Comparison of ENCODE assay signal across 9 mouse cellular contexts in genomic region chr12:108230821-108231794, GRCm38 (mm10). TPM values are rescaled to one million over a fixed set of nuclear protein-coding genes. Genes with fewer than 3 reads are reported as not detected.
DNase-seq lines count a peak whose midpoint lies in the region; ATAC-seq and TF ChIP-seq lines count a peak whose summit lies in the region.
"Had no signal": no experiment of that assay in that cellular context is flagged by ENCODE, and none has a peak within 500 bp of the region (broad histone marks: within the 10 kb centered on the region; RNA-seq: fewer than 3 reads in every experiment).

No protein-coding gene starts in this region.

- no peaks in the 10 kb centered on the region for H3K9me3 ChIP-seq in forebrain, embryonic 15.5 days
- no peaks in the 10 kb centered on the region for H3K9me3 ChIP-seq in kidney, embryonic 16.5 days (ENCODE audit: low read length)
- H3K9me3 ChIP-seq in midbrain, postnatal 0 days (ENCODE audit: low read length): no peaks in the 10 kb centered on the region

- peaks cover 33% of the 10 kb centered on the region for H3K4me1 ChIP-seq in forebrain, embryonic 15.5 days
- peaks cover 29% of the 10 kb centered on the region for H3K4me1 ChIP-seq in kidney, embryonic 16.5 days (ENCODE audit: insufficient read depth, low read length)
- 0 out of 2 replicates have a peak, but pooled peaks cover 5% of the 10 kb centered on the region for H3K4me1 ChIP-seq in midbrain, postnatal 0 days (ENCODE audit: insufficient read depth, low read length)

- WGBS in forebrain, embryonic 15.5 days: 48% methylated on average over 16 of the region's 18 CpGs
- 58% methylated on average over 17 of the region's 18 CpGs for WGBS in kidney, embryonic 16.5 days
- 57% methylated on average over 16 of the region's 18 CpGs for WGBS in midbrain, postnatal 0 days

- H3K27ac ChIP-seq in gastrocnemius, adult 2 months: peak overlapping the region; percentile 35; the same call in 1 of the 2 replicates
- H3K27ac ChIP-seq in forebrain, embryonic 15.5 days (replicated peaks): peak overlapping the region; percentile 51; the same call in 1 of the 2 replicates
- H3K27ac ChIP-seq in kidney, embryonic 16.5 days (ENCODE audit: low read length): no peak overlapping the region
- no peak overlapping the region; the same call in 1 of the 2 replicates for H3K27ac ChIP-seq in midbrain, postnatal 0 days (ENCODE audit: low read depth, low read length)

- peak; percentile 38; the same call in 1 of the 2 replicates for ATAC-seq in forebrain, embryonic 15.5 days (replicated peaks)
- peak; percentile 29; the same call in 1 of the 2 replicates for ATAC-seq in kidney, embryonic 16.5 days (ENCODE audit: low FRiP score, low TSS enrichment)
- no peak for ATAC-seq in midbrain, postnatal 0 days (ENCODE audit: low FRiP score)

- no peaks in the 10 kb centered on the region for H3K36me3 ChIP-seq in forebrain, embryonic 15.5 days
- no peaks in the 10 kb centered on the region for H3K36me3 ChIP-seq in kidney, embryonic 16.5 days (ENCODE audit: insufficient read depth, low read length)
- no peaks in the 10 kb centered on the region for H3K36me3 ChIP-seq in midbrain, postnatal 0 days (ENCODE audit: insufficient read depth, low read length)

- 0 out of 2 replicates have a peak overlapping the region, but pooled peaks have one; percentile 3 for H3K4me2 ChIP-seq in forebrain, embryonic 15.5 days (replicated peaks)
- H3K4me2 ChIP-seq in kidney, embryonic 16.5 days (replicated peaks; ENCODE audit: low read depth, low read length): no peak overlapping the region
- H3K4me2 ChIP-seq in midbrain, postnatal 0 days (ENCODE audit: low read depth, low read length, poor library complexity, severe bottlenecking): no peak overlapping the region

- H3K4me3 ChIP-seq in gastrocnemius, adult 2 months: no peak overlapping the region
- no peak overlapping the region for H3K4me3 ChIP-seq in forebrain, embryonic 15.5 days
- H3K4me3 ChIP-seq in kidney, embryonic 16.5 days (ENCODE audit: low read length): no peak overlapping the region
- H3K4me3 ChIP-seq in midbrain, postnatal 0 days (ENCODE audit: low read depth, low read length): no peak overlapping the region
- H3K4me3 ChIP-seq: erythroblast, embryonic 14.5 days had no signal

- no peaks in the 10 kb centered on the region for H3K27me3 ChIP-seq in forebrain, embryonic 15.5 days
- H3K27me3 ChIP-seq in kidney, embryonic 16.5 days (ENCODE audit: insufficient read depth, low read length): no peaks in the 10 kb centered on the region
- H3K27me3 ChIP-seq in midbrain, postnatal 0 days (ENCODE audit: insufficient read depth, low read length): no peaks in the 10 kb centered on the region

- peak; percentile 81 for DNase-seq in gastrocnemius, adult 2 months
- DNase-seq in gastrocnemius, postnatal 4 days (ENCODE audit: low spot score in 2 of 2): no peak
- DNase-seq in T-cell, adult 2 months (ENCODE audit: low spot score): peak; percentile 10
- DNase-seq in midbrain, postnatal 0 days (ENCODE audit: low spot score): no peak
- DNase-seq in B cell, adult 2 months: no peak
- no peak for DNase-seq in layer of hippocampus, postnatal 14 days (ENCODE audit: low spot score in 2 of 2)

- intact Hi-C loops in gastrocnemius, adult 2 months (cut with DNase I): no loop called here

- H3K9ac ChIP-seq in forebrain, embryonic 15.5 days (replicated peaks): no peak overlapping the region
- no peak overlapping the region for H3K9ac ChIP-seq in kidney, embryonic 16.5 days (replicated peaks; ENCODE audit: low read length)
- 0 out of 2 replicates have a peak overlapping the region, but pooled peaks have one; percentile 13 for H3K9ac ChIP-seq in midbrain, postnatal 0 days (replicated peaks; ENCODE audit: low read length, poor library complexity, severe bottlenecking)

- TF ChIP-seq CTCF in gastrocnemius, adult 2 months (IDR thresholded peaks at IDR 0.05): peak; percentile 83
- peak; percentile 40; the same call in 1 of the 2 replicates for TF ChIP-seq CTCF in midbrain, postnatal 0 days (IDR thresholded peaks at IDR 0.05)

RNA-seq across cellular contexts. Expression of gene Ccdc85c, which starts 44.1 kb away (rescaled TPM):
- total RNA-seq in gastrocnemius, adult 2 months (2021): 10 to 100 TPM; 30.1 to 33.4 TPM
- total RNA-seq in gastrocnemius, postnatal 4 days (2021): 1 to 10 TPM; 7.3 to 8.4 TPM
- polyA plus RNA-seq in forebrain, embryonic 15.5 days (2015; fragmentation: Nextera tagmentation; extraction: Ambion mirVana): 14.3 and 16.3 TPM in 2 replicates
- 5.3 and 6.8 TPM in 2 replicates for polyA plus RNA-seq in kidney, embryonic 16.5 days (2015; fragmentation: Nextera tagmentation; extraction: Ambion mirVana)
- 69.1 and 89.6 TPM in 2 replicates for total RNA-seq in midbrain, postnatal 0 days (2014; rRNA removed)
- 16.6 and 19.9 TPM in 2 replicates for polyA plus RNA-seq in midbrain, postnatal 0 days (2015; fragmentation: Nextera tagmentation; extraction: Ambion mirVana)
- 10 to 100 TPM; 55.9 to 57.4 TPM for total RNA-seq in layer of hippocampus, postnatal 14 days (2021)

RNA-seq across cellular contexts. Expression of gene Ccnk, which starts 51.7 kb away (rescaled TPM):
- 100 to 1,000 TPM in 1 of 2 experiments, 10 to 100 TPM in 1; 92.4 to 148 TPM for total RNA-seq in gastrocnemius, adult 2 months (2021)
- 10 to 100 TPM; 35.5 to 36.4 TPM for total RNA-seq in gastrocnemius, postnatal 4 days (2021)
- polyA plus RNA-seq in forebrain, embryonic 15.5 days (2015; fragmentation: Nextera tagmentation; extraction: Ambion mirVana): 3.3 and 3.7 TPM in 2 replicates
- 2.4 and 3.1 TPM in 2 replicates for polyA plus RNA-seq in kidney, embryonic 16.5 days (2015; fragmentation: Nextera tagmentation; extraction: Ambion mirVana)
- 12.1 and 27.6 TPM in 2 replicates for total RNA-seq in midbrain, postnatal 0 days (2014; rRNA removed)
- polyA plus RNA-seq in midbrain, postnatal 0 days (2015; fragmentation: Nextera tagmentation; extraction: Ambion mirVana): 2.1 and 2.2 TPM in 2 replicates
- total RNA-seq in layer of hippocampus, postnatal 14 days (2021): 10 to 100 TPM; 28.1 to 32.0 TPM

RNA-seq across cellular contexts. Expression of gene Setd3, which starts 52.0 kb away (rescaled TPM):
- total RNA-seq in gastrocnemius, adult 2 months (2021): 100 to 1,000 TPM; 100 to 106 TPM
- total RNA-seq in gastrocnemius, postnatal 4 days (2021): 100 to 1,000 TPM in 1 of 2 experiments, 10 to 100 TPM in 1; 98.9 to 107 TPM
- polyA plus RNA-seq in forebrain, embryonic 15.5 days (2015; fragmentation: Nextera tagmentation; extraction: Ambion mirVana): 98.3 and 108 TPM in 2 replicates
- polyA plus RNA-seq in kidney, embryonic 16.5 days (2015; fragmentation: Nextera tagmentation; extraction: Ambion mirVana): 89.1 and 92.4 TPM in 2 replicates
- total RNA-seq in midbrain, postnatal 0 days (2014; rRNA removed): 74.6 and 95.5 TPM in 2 replicates
- polyA plus RNA-seq in midbrain, postnatal 0 days (2015; fragmentation: Nextera tagmentation; extraction: Ambion mirVana): 88.1 and 91.2 TPM in 2 replicates
- total RNA-seq in layer of hippocampus, postnatal 14 days (2021): 100 to 1,000 TPM; 113 to 116 TPM

Comparison
In these comparisons a context has a peak if more than half of its experiments do, and no peak if none do; other contexts are left out.
1. DNase-seq: peak in gastrocnemius, adult 2 months (single experiment) and T-cell, adult 2 months (single experiment); none in gastrocnemius, postnatal 4 days (0 of 2), midbrain, postnatal 0 days (single experiment), B cell, adult 2 months (0 of 2) and layer of hippocampus, postnatal 14 days (0 of 2).
2. H3K27ac ChIP-seq: peak in gastrocnemius, adult 2 months (single experiment) and forebrain, embryonic 15.5 days (single experiment); none in kidney, embryonic 16.5 days (single experiment) and midbrain, postnatal 0 days (single experiment).